Mouse (Mus musculus) spleen, embryonic (tissue): ENCODE data around the gene Kifc5b.

Source experiments
- CTCF ChIA-PET: fragments of 350-600 bp; sonication (Branson Sonifier 250); formaldehyde crosslinking; loops from one replicate; lab custom pipeline; 2022; lab: Charles Lee

Kifc5b gene

DNA sequence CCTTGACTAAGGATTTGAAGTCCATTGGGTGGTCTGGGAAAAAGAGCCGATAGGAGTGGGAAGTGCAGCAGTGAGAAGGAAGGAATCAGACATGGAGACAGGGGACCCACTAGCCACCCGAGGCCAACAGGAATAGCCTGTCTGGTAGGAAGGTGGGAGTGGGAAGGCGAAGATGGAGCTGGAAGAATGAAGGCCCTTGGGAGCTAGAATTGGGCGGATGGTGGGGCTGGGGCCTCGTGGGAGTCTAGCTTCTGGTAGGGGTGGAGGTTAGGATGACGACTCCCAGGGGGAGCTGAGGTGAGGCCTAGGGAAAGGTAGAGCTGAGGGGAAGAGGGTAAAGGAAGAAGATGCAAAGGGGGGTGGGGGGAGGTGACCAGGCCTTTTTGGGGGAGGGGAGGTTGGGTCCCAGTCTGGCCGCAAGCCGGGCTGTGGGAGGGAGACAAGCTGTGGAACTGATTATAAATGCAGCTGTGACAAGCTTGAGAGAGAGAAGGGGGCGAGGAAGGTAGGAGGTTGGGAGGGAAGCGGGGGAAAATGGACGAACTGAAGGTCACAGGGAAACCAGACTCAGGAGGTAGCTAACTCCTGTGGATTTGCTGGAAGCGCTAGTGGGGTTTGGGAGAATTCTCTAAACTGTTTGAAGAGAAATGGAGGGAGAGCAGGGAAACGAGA lies 29.1 kb downstream of the Kifc5b start:
- CTCF ChIA-PET = interaction anchor here (0.6 to 0.7 kb wide), 2 partner anchors 26 to 294 kb away, joined by 3 to 5 read pairs; no protein-coding TSS in a partner anchor

- CTCF ChIA-PET = interaction anchor here (0.6 kb wide), 1 partner anchor 25 kb away, joined by 5 read pairs; no protein-coding TSS in a partner anchor
These were observed 29.7 kb downstream of the Kifc5b start for GRCm38 (mm10) chr17:26946567-26946966.

DNA sequence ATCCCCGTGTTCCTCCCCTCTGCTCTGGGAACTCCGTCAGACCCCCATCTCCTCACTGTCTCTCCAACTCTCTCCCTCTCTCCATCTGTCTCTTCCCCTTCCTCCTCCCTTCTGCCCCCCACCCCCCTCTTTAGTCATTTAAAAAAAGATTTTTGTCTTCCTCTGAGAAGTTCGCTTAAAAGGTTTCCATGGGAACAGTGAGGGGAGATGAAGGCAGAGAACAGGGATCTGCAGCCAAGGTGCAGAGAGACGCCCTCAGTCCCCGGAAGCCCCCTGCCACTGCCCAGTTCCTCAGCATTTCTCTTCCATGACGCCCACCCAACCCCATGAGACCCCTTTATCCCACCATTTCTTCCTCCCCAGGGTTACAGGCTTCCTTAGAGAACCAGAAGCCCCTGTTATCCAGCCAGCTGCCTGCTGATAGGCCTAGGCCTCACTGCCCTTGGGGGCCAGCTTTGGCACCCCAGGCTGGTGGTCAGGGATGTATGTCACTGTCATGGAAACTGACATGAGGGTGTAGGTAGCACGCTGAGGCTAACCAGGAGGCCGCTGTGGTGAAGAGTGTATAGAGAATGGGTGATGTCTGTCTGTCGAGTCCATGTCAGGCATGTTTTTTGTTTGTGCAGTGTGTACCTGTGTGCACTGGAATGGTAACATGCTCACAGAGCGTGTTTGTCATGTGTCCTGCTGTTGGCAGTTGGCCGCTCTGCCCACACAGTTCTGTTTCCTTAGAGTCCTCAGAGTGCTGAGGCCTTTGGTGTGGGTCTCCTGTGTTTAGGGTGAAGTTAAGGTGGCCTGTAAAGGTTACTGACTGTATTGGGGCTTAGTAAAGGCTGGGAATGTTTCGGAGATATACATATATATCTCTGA lies 30.6 kb downstream of the Kifc5b start:
- CTCF ChIA-PET = no interaction called here

- CTCF ChIA-PET = interaction anchor here (0.6 to 0.7 kb wide), 2 partner anchors 28 to 1980 kb away, joined by 3 to 10 read pairs; no protein-coding TSS in a partner anchor
These were observed 31.6 kb downstream of the Kifc5b start for GRCm38 (mm10) chr17:26948316-26949050.

- CTCF ChIA-PET = interaction anchor here (0.6 kb wide), 1 partner anchor 1980 kb away, joined by 3 read pairs; no protein-coding TSS in a partner anchor
These were observed 32.2 kb downstream of the Kifc5b start for GRCm38 (mm10) chr17:26949051-26949577.

DNA sequence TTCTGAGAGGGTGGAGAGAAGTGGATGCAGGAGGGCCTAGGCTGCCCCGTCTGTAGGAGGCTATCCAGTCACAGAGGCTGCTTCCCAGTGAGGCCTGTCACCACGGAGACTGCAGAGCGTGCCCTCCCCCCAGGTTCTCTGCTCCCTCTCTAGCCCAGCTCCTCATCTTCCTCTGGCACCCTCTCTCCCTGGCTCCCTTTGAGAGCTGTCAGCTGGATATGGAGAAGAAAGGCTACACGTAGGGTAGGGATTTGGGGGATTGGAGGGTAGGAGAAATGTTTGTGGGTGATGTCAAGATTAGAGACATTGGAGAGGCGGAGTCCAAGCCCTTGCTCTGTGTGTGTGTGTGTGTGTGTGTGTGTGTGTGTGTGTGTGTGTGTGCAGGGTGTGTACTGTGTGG lies 33.0 kb downstream of the Kifc5b start:
- CTCF ChIA-PET = no interaction called here

DNA sequence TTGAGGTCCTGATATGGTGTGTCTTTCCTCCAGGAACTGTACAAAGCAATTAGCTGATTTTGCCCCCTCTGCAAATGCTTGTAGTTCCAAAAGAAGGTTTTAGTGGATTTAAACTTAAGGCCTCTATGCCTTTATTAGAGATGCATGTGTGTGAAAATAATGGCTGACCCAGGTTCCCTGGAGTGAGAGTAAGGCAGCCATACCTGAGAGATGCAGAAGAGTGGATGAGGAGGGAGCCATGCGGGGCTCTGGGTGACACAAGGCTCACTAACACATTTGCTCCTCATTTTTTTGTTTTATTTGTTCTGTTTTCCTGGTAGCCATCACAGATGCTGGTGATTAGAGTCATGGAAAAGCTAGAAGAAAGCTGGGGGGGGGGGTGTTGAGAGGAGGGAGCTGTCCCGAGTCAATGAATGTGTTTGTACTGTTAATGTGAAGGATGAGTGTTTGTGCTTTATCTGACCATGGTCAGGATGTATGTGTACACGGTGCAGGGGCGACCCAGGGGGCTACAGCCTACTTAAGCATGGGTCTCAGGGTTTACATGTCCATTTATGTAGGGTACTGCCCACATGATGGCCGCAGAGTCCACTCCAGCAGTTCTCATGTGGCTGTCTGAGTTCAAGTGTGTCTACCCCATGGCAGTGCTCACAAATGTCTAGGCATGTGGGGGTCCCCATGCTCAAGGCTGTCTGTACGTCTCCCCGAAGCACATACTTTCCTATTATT lies 33.8 kb downstream of the Kifc5b start:
- CTCF ChIA-PET = interaction anchor here (0.9 kb wide), 1 partner anchor 14 kb away, joined by 3 read pairs; no protein-coding TSS in a partner anchor

DNA sequence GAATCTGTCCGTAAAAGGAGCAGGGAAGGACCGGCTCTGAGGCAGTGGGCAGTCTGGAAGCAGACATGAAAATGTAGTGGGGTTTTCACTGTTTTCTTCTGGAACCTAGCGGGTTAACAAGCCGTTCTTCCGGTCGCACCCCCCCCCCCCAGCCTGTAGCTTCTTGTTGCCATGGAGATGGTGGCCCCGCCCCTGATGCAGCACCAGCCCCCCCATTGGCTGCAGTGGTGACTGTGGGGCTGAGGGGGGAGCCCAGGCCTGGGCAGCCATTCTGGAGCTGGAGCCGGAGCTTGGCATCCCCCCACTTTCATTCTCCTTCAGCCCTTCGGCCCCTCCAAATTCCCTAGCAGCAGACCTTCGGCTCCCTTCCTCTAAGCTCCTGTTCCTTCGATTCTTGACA lies 34.5 kb downstream of the Kifc5b start:
- CTCF ChIA-PET = interaction anchor here (0.7 to 0.9 kb wide), 2 partner anchors 15 to 159 kb away, joined by 3 to 11 read pairs; no protein-coding TSS in a partner anchor

GRCm38 (mm10) chr17:26951952-26952877 lies 35.3 kb downstream of the Kifc5b start:
- CTCF ChIA-PET = interaction anchor here (0.7 kb wide), 1 partner anchor 160 kb away, joined by 11 read pairs; no protein-coding TSS in a partner anchor

- CTCF ChIA-PET = no interaction called here
These were observed 36.3 kb downstream of the Kifc5b start for GRCm38 (mm10) chr17:26953201-26953600.

GRCm38 (mm10) chr17:26953726-26954125 lies 36.8 kb downstream of the Kifc5b start:
- CTCF ChIA-PET = no interaction called here

GRCm38 (mm10) chr17:26956309-26956708 lies 39.4 kb downstream of the Kifc5b start:
- CTCF ChIA-PET = no interaction called here

- CTCF ChIA-PET = no interaction called here
These were observed 40.0 kb downstream of the Kifc5b start for GRCm38 (mm10) chr17:26956895-26957294.

GRCm38 (mm10) chr17:26957872-26958271 lies 41.0 kb downstream of the Kifc5b start:
- CTCF ChIA-PET = no interaction called here

- CTCF ChIA-PET = no interaction called here
These were observed 42.0 kb downstream of the Kifc5b start for GRCm38 (mm10) chr17:26958880-26959279.

GRCm38 (mm10) chr17:26959815-26960214 lies 42.9 kb downstream of the Kifc5b start:
- CTCF ChIA-PET = no interaction called here

DNA sequence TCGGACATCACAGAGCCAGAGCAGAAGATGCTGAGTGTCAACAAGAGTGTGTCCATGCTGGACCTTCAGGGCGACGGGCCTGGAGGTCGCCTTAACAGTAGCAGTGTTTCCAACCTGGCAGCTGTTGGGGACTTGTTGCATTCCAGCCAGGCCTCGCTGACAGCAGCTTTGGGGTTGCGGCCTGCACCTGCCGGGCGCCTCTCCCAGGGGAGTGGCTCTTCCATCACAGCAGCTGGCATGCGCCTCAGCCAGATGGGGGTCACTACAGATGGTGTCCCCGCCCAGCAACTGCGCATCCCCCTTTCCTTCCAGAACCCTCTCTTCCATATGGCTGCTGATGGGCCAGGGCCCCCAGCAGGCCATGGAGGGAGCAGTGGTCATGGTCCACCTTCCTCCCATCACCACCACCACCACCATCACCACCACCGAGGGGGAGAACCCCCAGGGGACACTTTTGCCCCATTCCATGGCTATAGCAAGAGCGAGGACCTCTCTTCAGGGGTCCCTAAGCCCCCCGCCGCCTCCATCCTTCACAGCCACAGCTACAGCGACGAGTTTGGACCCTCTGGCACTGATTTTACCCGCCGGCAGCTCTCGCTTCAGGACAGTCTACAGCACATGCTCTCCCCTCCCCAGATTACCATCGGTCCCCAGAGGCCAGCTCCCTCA lies 44.8 kb downstream of the Kifc5b start:
- CTCF ChIA-PET = no interaction called here

- CTCF ChIA-PET = no interaction called here
These were observed 50.1 kb downstream of the Kifc5b start for GRCm38 (mm10) chr17:26966993-26967392.

- CTCF ChIA-PET = no interaction called here
These were observed 50.6 kb downstream of the Kifc5b start for GRCm38 (mm10) chr17:26967477-26967876.
